Mouse (Mus musculus) G1E (cell line): ENCODE measurements around the gene F2. TPM values are rescaled to one million over a fixed set of nuclear protein-coding genes. Genes with fewer than 3 reads are reported as not detected.
"Not testable (repeated sequence)": the region's sequence is repeated elsewhere in the genome, so short reads cannot be mapped to it uniquely, and the experiment has no call there.

Experiments
- ATAC-seq: 2 replicates; pipeline ENCODE4 v1.8.0; 2016; ENCODE audit warnings: mild to moderate bottlenecking; ENCODE audit not compliant: insufficient number of reproducible peaks, poor library complexity, low FRiP score, severe bottlenecking; ENCODE audit errors: extremely low read depth
- DNase-seq: peaks from one replicate; pipeline ENCODE4 v3.0.0; 2012; ENCODE audit warnings: low spot score
- H3K27me3 ChIP-seq: 2 replicates; pipeline ENCODE4 v1.6.1; 2012; ENCODE audit warnings: mild to moderate bottlenecking, low read length, inconsistent platforms; ENCODE audit not compliant: insufficient read depth
- H3K36me3 ChIP-seq: replicated peaks from 2 replicates; pipeline ENCODE3; 2012; ENCODE audit warnings: mild to moderate bottlenecking, inconsistent platforms
- H3K4me1 ChIP-seq: 2 replicates; pipeline ENCODE4 v1.6.1; 2012; ENCODE audit warnings: low read depth, low read length, inconsistent platforms, mixed read lengths; ENCODE audit not compliant: insufficient read depth
- H3K4me3 ChIP-seq: 2 replicates; pipeline ENCODE4 v1.5.1; 2012; ENCODE audit warnings: low read depth, mild to moderate bottlenecking, inconsistent platforms, low read length, moderate library complexity, mixed read lengths
- H3K9me3 ChIP-seq: replicated peaks from 2 replicates; pipeline ENCODE4 v1.6.1; 2012; ENCODE audit warnings: inconsistent platforms
- CTCF ChIP-seq: IDR thresholded peaks from 2 replicates; pipeline ENCODE4 v1.5.1; 2012; ENCODE audit warnings: low read depth, low read length, inconsistent platforms, mixed read lengths
- GATA1 ChIP-seq: IDR thresholded peaks from 2 replicates; pipeline ENCODE4 v1.6.1; 2012; ENCODE audit warnings: borderline replicate concordance, low read length, inconsistent platforms, mixed read lengths
- GATA2 ChIP-seq: IDR thresholded peaks from 2 replicates; pipeline ENCODE4 v1.6.1; 2012; ENCODE audit warnings: low read depth, low read length, inconsistent platforms, borderline replicate concordance
- POLR2AphosphoS5 ChIP-seq: IDR thresholded peaks from 2 replicates; pipeline ENCODE4 v1.6.1; 2012; ENCODE audit warnings: low read depth, low read length, inconsistent platforms; ENCODE audit not compliant: insufficient replicate concordance
- TAL1 ChIP-seq: conservative IDR thresholded peaks from 2 replicates; pipeline ENCODE4 v1.6.1; 2012; ENCODE audit warnings: low read depth, low read length, inconsistent platforms, mixed read lengths
- polyA plus RNA-seq: library from polyadenylated mRNA; stranded (reverse); fragments of >175 nt; gene quantifications from 2 replicates; pipeline ENCODE4 v1.2.3, GENCODE M21; 2012
- total RNA-seq, 2 experiments: library from RNA; stranded (forward) in 1 of 2; stranded (reverse) in 1 of 2; fragments of 200-1000 nt in 1 of 2; fragments of >200 nt in 1 of 2; fragmentation: Nextera tagmentation in 1 of 2; gene quantifications; 2 replicates each; pipeline ENCODE4 v1.2.3; 2014 to 2017

F2 gene
- total and polyA plus RNA-seq, 3 experiments = 0.09 to 0.11 TPM; not detected in 1

DNA sequence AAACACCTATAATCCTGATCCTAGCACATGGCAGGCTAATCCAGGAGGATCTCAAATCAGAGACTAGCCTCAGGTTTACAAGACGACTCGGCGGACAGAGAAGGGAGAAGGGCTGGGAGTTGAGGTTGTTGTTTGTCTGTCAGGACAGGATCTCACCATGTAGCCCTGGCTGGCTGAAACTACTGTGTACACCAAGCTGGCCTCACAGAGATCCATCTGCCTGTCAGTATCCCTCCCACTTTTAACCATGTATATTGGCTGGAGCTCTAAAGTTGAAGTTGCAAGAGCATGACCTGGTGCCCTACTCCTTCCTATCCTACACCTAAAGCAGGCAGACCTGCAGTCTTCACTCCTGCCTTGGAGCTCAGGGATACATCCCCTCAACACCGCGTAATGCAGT lies 13.9 kb downstream of the F2 start:
- no peak for TF ChIP-seq CTCF
- no peak for TF ChIP-seq GATA2
- TF ChIP-seq GATA1 = no peak
- no peak for TF ChIP-seq POLR2AphosphoS5
- no peak for TF ChIP-seq TAL1
- no peaks in the 10 kb centered on the region for H3K4me1 ChIP-seq
- ATAC-seq = no peak
- no peaks in the 10 kb centered on the region for H3K9me3 ChIP-seq
- peaks cover 55% of the 10 kb centered on the region for H3K36me3 ChIP-seq
- peaks cover 4% of the 10 kb centered on the region; the same call in 1 of the 2 replicates for H3K27me3 ChIP-seq
- no peak overlapping the region for H3K4me3 ChIP-seq
- DNase-seq = no peak

DNA sequence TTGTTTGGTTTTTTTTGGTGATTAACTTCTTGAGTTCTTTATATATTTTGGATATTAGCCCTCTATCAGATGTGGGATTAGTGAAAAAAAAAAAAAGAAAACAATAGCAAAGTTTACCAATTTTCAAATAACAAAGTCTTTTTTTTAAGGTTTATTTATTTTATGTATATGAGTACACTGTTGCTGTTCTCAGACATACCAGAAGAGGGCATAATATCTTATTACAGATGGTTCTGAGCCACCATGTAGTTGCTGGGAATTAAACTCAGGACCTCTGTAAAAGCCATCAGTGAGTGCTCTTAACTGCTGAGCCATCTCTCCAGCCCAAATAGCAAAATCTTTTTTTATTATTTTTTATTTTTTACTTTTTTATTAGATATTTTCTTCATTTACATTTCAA lies 26.8 kb downstream of the F2 start:
- not testable (repeated sequence) for H3K27me3 ChIP-seq, H3K9me3 ChIP-seq, ATAC-seq, H3K4me3 ChIP-seq, H3K4me1 ChIP-seq, DNase-seq
- peaks cover 51% of the 10 kb centered on the region for H3K36me3 ChIP-seq

DNA sequence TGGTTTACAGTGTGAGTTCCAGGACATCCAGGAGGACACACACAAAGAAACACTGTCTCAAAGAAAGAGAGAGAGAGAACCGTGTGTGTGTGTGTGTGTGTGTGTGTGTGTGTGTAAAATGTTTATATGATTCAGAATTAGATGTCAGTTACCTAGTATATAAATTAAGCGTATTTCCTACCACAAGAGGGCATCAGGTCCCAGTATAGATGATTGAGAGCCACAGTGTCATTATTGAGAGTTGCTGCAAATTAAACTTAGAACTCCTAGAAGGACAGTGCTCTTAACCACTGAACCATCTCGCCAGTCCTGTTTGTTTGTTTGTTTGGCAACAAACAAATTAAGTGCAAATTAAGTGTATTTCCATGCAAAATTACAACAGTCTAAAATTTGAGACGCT lies 33.8 kb downstream of the F2 start:
- no peaks in the 10 kb centered on the region for H3K4me1 ChIP-seq
- H3K9me3 ChIP-seq = no peaks in the 10 kb centered on the region
- no peak for ATAC-seq
- no peaks in the 10 kb centered on the region for H3K27me3 ChIP-seq
- H3K36me3 ChIP-seq = peaks cover 73% of the 10 kb centered on the region
- TF ChIP-seq GATA1 (no peak), CTCF (no peak), POLR2AphosphoS5 (no peak), GATA2 (no peak), TAL1 (no peak)
- DNase-seq = no peak
- no peak overlapping the region for H3K4me3 ChIP-seq

DNA sequence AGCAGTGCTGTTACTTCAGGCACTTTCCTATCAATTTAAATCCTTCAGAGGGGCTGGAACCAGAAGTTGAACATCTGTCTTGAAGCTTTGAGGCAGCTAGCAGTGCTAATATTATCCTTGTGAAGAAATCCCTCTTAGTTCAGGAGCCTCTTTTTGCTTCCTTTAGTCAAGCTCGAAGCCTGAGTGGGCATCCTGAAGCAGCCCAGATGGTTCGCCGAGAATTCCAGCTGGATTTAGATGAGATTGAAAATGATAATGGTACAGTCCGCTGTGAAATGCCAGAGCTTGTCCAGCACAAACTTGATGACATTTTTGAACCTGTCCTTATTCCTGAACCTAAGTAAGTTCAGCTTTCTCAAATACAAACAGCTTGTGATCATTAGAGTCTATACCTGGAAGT lies 35.7 kb downstream of the F2 start:
- TF ChIP-seq TAL1 = no peak
- TF ChIP-seq GATA1 = no peak
- no peak for TF ChIP-seq POLR2AphosphoS5
- TF ChIP-seq CTCF = no peak
- TF ChIP-seq GATA2 = no peak
- H3K27me3 ChIP-seq = no peaks in the 10 kb centered on the region
- no peak for DNase-seq
- H3K4me1 ChIP-seq = no peaks in the 10 kb centered on the region
- no peak for ATAC-seq
- H3K4me3 ChIP-seq = no peak overlapping the region
- H3K36me3 ChIP-seq = peaks cover 78% of the 10 kb centered on the region
- H3K9me3 ChIP-seq = no peaks in the 10 kb centered on the region

DNA sequence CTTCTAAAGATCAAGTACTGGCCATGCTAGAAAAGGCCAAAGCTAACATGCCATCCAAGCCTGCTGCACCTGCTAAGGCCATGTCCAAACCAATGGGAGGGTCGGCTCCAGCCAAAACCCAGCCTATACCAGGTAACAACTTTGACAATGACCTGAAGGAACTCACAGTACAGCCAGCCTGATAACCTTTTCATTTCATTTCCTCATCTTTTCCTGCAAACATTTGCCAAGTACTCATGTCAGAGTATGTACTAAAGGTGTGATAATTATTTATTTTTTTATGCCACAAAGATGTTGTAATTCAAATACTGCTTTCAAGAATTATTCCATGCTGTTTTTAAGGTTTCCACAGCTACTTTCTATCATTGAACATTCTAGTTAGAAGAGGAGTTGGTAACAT lies 50.0 kb downstream of the F2 start:
- Histone ChIP-seq H3K4me1 (no peaks in the 10 kb centered on the region), H3K4me3 (no peak overlapping the region), H3K9me3 (no peaks in the 10 kb centered on the region), H3K27me3 (no peaks in the 10 kb centered on the region), H3K36me3 (peaks cover 70% of the 10 kb centered on the region)
- TF ChIP-seq GATA2 (no peak), GATA1 (no peak), POLR2AphosphoS5 (no peak), CTCF (no peak), TAL1 (no peak)
- no peak for DNase-seq
- ATAC-seq = no peak

DNA sequence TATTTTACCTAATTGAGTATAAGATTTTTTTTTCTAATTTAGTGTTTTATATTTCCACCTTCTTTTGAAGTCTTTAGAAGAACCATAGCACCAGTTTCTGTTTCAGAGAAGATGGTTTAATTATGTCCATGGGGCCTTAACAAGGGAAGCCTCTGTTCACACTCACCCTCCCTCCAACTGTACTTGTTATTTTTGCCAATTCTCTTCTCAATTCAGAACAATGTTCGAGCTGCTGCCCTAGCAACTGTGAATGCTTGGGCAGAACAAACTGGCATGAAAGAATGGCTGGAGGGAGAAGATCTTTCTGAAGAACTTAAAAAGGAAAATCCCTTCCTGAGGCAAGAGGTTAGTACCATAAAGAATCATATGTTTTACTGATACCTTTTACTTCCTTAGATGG lies 55.3 kb downstream of the F2 start:
- DNase-seq = no peak
- H3K4me1 ChIP-seq = no peaks in the 10 kb centered on the region
- no peaks in the 10 kb centered on the region for H3K27me3 ChIP-seq
- peaks cover 74% of the 10 kb centered on the region for H3K36me3 ChIP-seq
- H3K4me3 ChIP-seq = no peak overlapping the region
- TF ChIP-seq GATA1 (no peak), CTCF (no peak)
- no peak for ATAC-seq
- no peaks in the 10 kb centered on the region for H3K9me3 ChIP-seq

Other genes starting within 250 kb of the F2 start
- not detected in 2 replicates for gene 1110051M20Rik, start 191.7 kb downstream of the F2 start, total RNA-seq (2014; fragmentation: Nextera tagmentation)
- gene 1110051M20Rik, start 191.7 kb downstream of the F2 start, total RNA-seq (2017) = 0.58 and 0.76 TPM in 2 replicates
- 0.05 TPM in 1 of 2 replicates, not detected in the other for gene 1110051M20Rik, start 191.7 kb downstream of the F2 start, polyA plus RNA-seq
- gene Lrp4, start 178.9 kb downstream of the F2 start, total RNA-seq (2014; fragmentation: Nextera tagmentation) = not detected in 2 replicates
- gene Lrp4, start 178.9 kb downstream of the F2 start, total RNA-seq (2017) = 0.17 and 0.22 TPM in 2 replicates
- gene Lrp4, start 178.9 kb downstream of the F2 start, polyA plus RNA-seq = not detected in 2 replicates
- gene Ckap5, start 109.7 kb downstream of the F2 start, total RNA-seq (2014; fragmentation: Nextera tagmentation) = 120 and 153 TPM in 2 replicates
- gene Ckap5, start 109.7 kb downstream of the F2 start, total RNA-seq (2017) = 81.2 and 97.6 TPM in 2 replicates
- gene Ckap5, start 109.7 kb downstream of the F2 start, polyA plus RNA-seq = 3.0 and 3.8 TPM in 2 replicates
- 9.5 and 9.9 TPM in 2 replicates for gene Zfp408, start 13.4 kb upstream of the F2 start, total RNA-seq (2014; fragmentation: Nextera tagmentation)
- gene Zfp408, start 13.4 kb upstream of the F2 start, total RNA-seq (2017) = 12.5 and 13.3 TPM in 2 replicates
- 15.2 and 16.9 TPM in 2 replicates for gene Zfp408, start 13.4 kb upstream of the F2 start, polyA plus RNA-seq
- gene Arhgap1, start 13.4 kb upstream of the F2 start, total RNA-seq (2014; fragmentation: Nextera tagmentation) = 53.1 and 61.5 TPM in 2 replicates
- 58.1 and 65.1 TPM in 2 replicates for gene Arhgap1, start 13.4 kb upstream of the F2 start, total RNA-seq (2017)
- gene Arhgap1, start 13.4 kb upstream of the F2 start, polyA plus RNA-seq = 27.8 and 37.8 TPM in 2 replicates
- 30.9 and 34.8 TPM in 2 replicates for gene Atg13, start 74.2 kb upstream of the F2 start, total RNA-seq (2014; fragmentation: Nextera tagmentation)
- 5.9 and 8.5 TPM in 2 replicates for gene Atg13, start 74.2 kb upstream of the F2 start, total RNA-seq (2017)
- 21.0 and 22.2 TPM in 2 replicates for gene Atg13, start 74.2 kb upstream of the F2 start, polyA plus RNA-seq
- gene Harbi1, start 74.4 kb upstream of the F2 start, total RNA-seq (2014; fragmentation: Nextera tagmentation) = 14.8 and 17.0 TPM in 2 replicates
- 14.8 and 15.2 TPM in 2 replicates for gene Harbi1, start 74.4 kb upstream of the F2 start, total RNA-seq (2017)
- 1.2 and 2.9 TPM in 2 replicates for gene Harbi1, start 74.4 kb upstream of the F2 start, polyA plus RNA-seq
- gene Ambra1, start 93.7 kb upstream of the F2 start, total RNA-seq (2014; fragmentation: Nextera tagmentation) = 64.0 and 65.8 TPM in 2 replicates
- 13.2 and 14.3 TPM in 2 replicates for gene Ambra1, start 93.7 kb upstream of the F2 start, total RNA-seq (2017)
- gene Ambra1, start 93.7 kb upstream of the F2 start, polyA plus RNA-seq = 29.8 and 30.5 TPM in 2 replicates